Mouse (Mus musculus): ENCODE data around the gene Apbb2.

- TF ChIP-seq CTCF (IDR thresholded peaks at IDR 0.05; ENCODE audit: borderline replicate concordance, insufficient read depth, low read depth, low read length) (no peak), POLR2A (IDR thresholded peaks at IDR 0.05; ENCODE audit: borderline replicate concordance, insufficient read depth, low read length) (no peak)
Observed at GRCm38 (mm10) chr5:66599888-66600287, 18.7 kb downstream of the Apbb2 start.
